15 mouse cellular contexts compared by ENCODE assay signal in genomic region chr17:84921666-84922376, GRCm38 (mm10). TPM values are rescaled to one million over a fixed set of nuclear protein-coding genes. Genes with fewer than 3 reads are reported as not detected.
A peak's percentile ranks its signal among the peaks of the same experiment; 100 is the strongest.
DNase-seq lines count a peak whose midpoint lies in the region; ATAC-seq and TF ChIP-seq lines count a peak whose summit lies in the region.
"Had no signal": no experiment of that assay in that cellular context is flagged by ENCODE, and none has a peak within 500 bp of the region (broad histone marks: within the 10 kb centered on the region; RNA-seq: fewer than 3 reads in every experiment).

No protein-coding gene starts in this region.

- intact Hi-C loops in heart, postnatal 36 days (cut with DNase I): no loop called here

- no peak overlapping the region for H3K27ac ChIP-seq in heart, embryonic 12.5 days (ENCODE audit: poor library complexity, severe bottlenecking)
- no peak overlapping the region for H3K27ac ChIP-seq in MEL (ENCODE audit: control insufficient read depth, low read depth, low read length)
- H3K27ac ChIP-seq: embryonic facial prominence, embryonic 15.5 days; limb, embryonic 12.5 days; midbrain, embryonic 13.5 days had no signal

- 83% methylated on average over 19 of the region's 19 CpGs for WGBS in heart, embryonic 12.5 days

- 0 out of 2 replicates have a peak, but pooled peaks cover 2% of the 10 kb centered on the region for H3K4me1 ChIP-seq in heart, embryonic 12.5 days (replicated peaks)
- H3K4me1 ChIP-seq in MEL (ENCODE audit: control insufficient read depth in 1 of 2, insufficient read depth in 2 of 2, low read length in 2 of 2): peaks cover 8 to 13% of the 10 kb centered on the region in 2 experiments
- H3K4me1 ChIP-seq: embryonic facial prominence, embryonic 15.5 days; limb, embryonic 12.5 days; midbrain, embryonic 13.5 days had no signal

- DNase-seq in heart, postnatal 36 days: no peak
- peak; percentile 63 for DNase-seq in MEL (ENCODE audit: low read depth, low spot score)
- DNase-seq in kidney, adult 11 months: no peak
- no peak for DNase-seq in c-Kit-positive CD71-positive TER-119-positive erythroid progenitor cells, embryonic 14.5 days (ENCODE audit: low spot score)
- DNase-seq: cerebellum, postnatal 36 days; kidney, postnatal 14 days; lung, postnatal 10 days; thymus, postnatal 4 days had no signal

- peak; percentile 42; the same call in 1 of the 2 replicates for ATAC-seq in heart, embryonic 12.5 days (ENCODE audit: insufficient number of reproducible peaks, low FRiP score)
- ATAC-seq in erythroid progenitor cell, adult 5-6 weeks (replicated peaks; ENCODE audit: low FRiP score, poor library complexity, severe bottlenecking): peak; percentile 51; the same call in 1 of the 2 replicates
- peak; percentile 45 for ATAC-seq in megakaryocyte progenitor cell, adult 5-6 weeks (replicated peaks; ENCODE audit: poor library complexity)
- ATAC-seq: midbrain, embryonic 13.5 days had no signal

- H3K4me3 ChIP-seq in heart, embryonic 12.5 days: no peak overlapping the region
- no peak overlapping the region for H3K4me3 ChIP-seq in MEL (ENCODE audit: control insufficient read depth in 1 of 2, insufficient read depth in 1 of 2, low read depth in 2 of 2, low read length in 2 of 2)
- H3K4me3 ChIP-seq: embryonic facial prominence, embryonic 15.5 days; limb, embryonic 12.5 days; midbrain, embryonic 13.5 days had no signal

- H3K79me2 ChIP-seq in MEL (ENCODE audit: control insufficient read depth, insufficient read depth, low read length, poor library complexity): no peaks in the 10 kb centered on the region

- no peak for TF ChIP-seq POLR2A in MEL (IDR thresholded peaks at IDR 0.05; ENCODE audit: control insufficient read depth in 1 of 2, insufficient read depth in 1 of 2, low read depth in 1 of 2, low read length in 2 of 2, poor library complexity in 1 of 2)

- no peak for TF ChIP-seq CTCF in MEL (IDR thresholded peaks at IDR 0.05 in 2 of 3, conservative IDR thresholded peaks at IDR 0.05 in 1 of 3; ENCODE audit: control insufficient read depth in 1 of 3, insufficient read depth in 1 of 3, low read depth in 2 of 3, low read length in 3 of 3, poor library complexity in 1 of 3, severe bottlenecking in 1 of 3)

- H3K27me3 ChIP-seq in heart, embryonic 12.5 days (replicated peaks): no peaks in the 10 kb centered on the region
- peaks cover 0 to under 1% of the 10 kb centered on the region in 2 experiments; a peak in 1 of 4 replicates for H3K27me3 ChIP-seq in MEL (ENCODE audit: control insufficient read depth in 1 of 2, insufficient read depth in 2 of 2, low read length in 2 of 2)
- H3K27me3 ChIP-seq: CH12.LX; embryonic facial prominence, embryonic 15.5 days; limb, embryonic 12.5 days; midbrain, embryonic 13.5 days had no signal

- TF ChIP-seq EP300 in MEL (IDR thresholded peaks at IDR 0.05; ENCODE audit: low read depth in 1 of 2, low read length in 2 of 2): no peak

- no peak for TF ChIP-seq RAD21 in MEL (IDR thresholded peaks at IDR 0.05; ENCODE audit: low read depth, low read length)

- H3K9me3 ChIP-seq in heart, embryonic 12.5 days (replicated peaks): no peaks in the 10 kb centered on the region
- no peaks in the 10 kb centered on the region for H3K9me3 ChIP-seq in MEL (replicated peaks; ENCODE audit: insufficient read depth, low read length)
- H3K9me3 ChIP-seq: embryonic facial prominence, embryonic 15.5 days; limb, embryonic 12.5 days; midbrain, embryonic 13.5 days had no signal

- H3K4me2 ChIP-seq in heart, embryonic 12.5 days: no peak overlapping the region
- H3K4me2 ChIP-seq: embryonic facial prominence, embryonic 15.5 days; limb, embryonic 12.5 days; midbrain, embryonic 13.5 days had no signal

- H3K9ac ChIP-seq in heart, embryonic 12.5 days: no peak overlapping the region
- no peak overlapping the region for H3K9ac ChIP-seq in MEL (ENCODE audit: control insufficient read depth, low read depth, low read length, poor library complexity, severe bottlenecking)
- H3K9ac ChIP-seq: embryonic facial prominence, embryonic 15.5 days; limb, embryonic 12.5 days; midbrain, embryonic 13.5 days had no signal

- H3K36me3 ChIP-seq in heart, embryonic 12.5 days: no peaks in the 10 kb centered on the region
- H3K36me3 ChIP-seq in MEL (ENCODE audit: control insufficient read depth in 1 of 2, insufficient read depth in 2 of 2, low read length in 2 of 2): peaks cover 0 to 8% of the 10 kb centered on the region in 2 experiments; a peak in 2 of 4 replicates
- H3K36me3 ChIP-seq: embryonic facial prominence, embryonic 15.5 days; limb, embryonic 12.5 days; midbrain, embryonic 13.5 days had no signal

TF ChIP-seq in MEL, 35 proteins besides CTCF, POLR2A, EP300 and RAD21:
- TF ChIP-seq ETS1 (IDR thresholded peaks at IDR 0.05; ENCODE audit: low read depth, low read length) (peak; percentile 76), CHD1 (IDR thresholded peaks at IDR 0.05; ENCODE audit: low read depth, low read length) (no peak), MAFK (IDR thresholded peaks at IDR 0.05; ENCODE audit: borderline replicate concordance, low read depth, low read length) (peak; percentile 70)

RNA-seq across cellular contexts. Expression of gene Ppm1b, which starts 34.7 kb away (rescaled TPM):
- 73.9 and 78.9 TPM in 2 replicates for polyA plus RNA-seq in heart, embryonic 12.5 days (2016; fragmentation: Nextera tagmentation; extraction: Ambion mirVana)
- 100 to 1,000 TPM; 121 to 128 TPM for total RNA-seq in heart, postnatal 36 days (2021)
- 45.7 and 48.6 TPM in 2 replicates for total RNA-seq in MEL (2012; rRNA removed)
- polyA plus RNA-seq in MEL (2012; ENCODE audit: insufficient read depth in 1 of 2, insufficient read length in 2 of 2, low read depth in 1 of 2, low replicate concordance in 2 of 2, missing spikeins in 1 of 2): 10 to 100 TPM in 1 of 2 experiments, not detected in 1; 51.6 TPM
- total RNA-seq in erythroid progenitor cell, adult 5-6 weeks (2015; ENCODE audit: low replicate concordance): 102 and 124 TPM in 2 replicates
- total RNA-seq in erythroid progenitor cell, adult 5-6 weeks (2017; ENCODE audit: low replicate concordance): 107 and 145 TPM in 2 replicates
- 46.0 and 48.4 TPM in 2 replicates for total RNA-seq in megakaryocyte progenitor cell, adult 5-6 weeks (2015)
- 51.4 and 59.9 TPM in 2 replicates for total RNA-seq in megakaryocyte progenitor cell, adult 5-6 weeks (2017)
